Mouse (Mus musculus) neural tube, embryonic 13.5 days (tissue): Measurements from ENCODE around the gene Cnpy2. TPM values are rescaled to one million over a fixed set of nuclear protein-coding genes. Genes with fewer than 3 reads are reported as not detected.

Source experiments
- ATAC-seq: fragments of 200-750 bp; cut with Nextera tagmentation; 2 replicates; pipeline ENCODE4 v1.8.0; 2017; ENCODE audit warnings: low read depth, mild to moderate bottlenecking, moderate TSS enrichment, moderate library complexity
- H3K27ac ChIP-seq: fragments of 300-500 bp; sonication (generic); replicated peaks from 2 replicates; pipeline ENCODE4 v1.5.1; 2015; ENCODE audit warnings: moderate library complexity, mild to moderate bottlenecking, inconsistent platforms
- H3K27me3 ChIP-seq: fragments of 300-500 bp; sonication (generic); 2 replicates; pipeline ENCODE4 v1.6.1; 2015; ENCODE audit warnings: mild to moderate bottlenecking, inconsistent platforms
- H3K36me3 ChIP-seq: fragments of 300-500 bp; sonication (generic); 2 replicates; pipeline ENCODE4 v1.6.1; 2015; ENCODE audit warnings: mild to moderate bottlenecking, inconsistent platforms
- H3K4me1 ChIP-seq: fragments of 300-500 bp; sonication (generic); replicated peaks from 2 replicates; pipeline ENCODE4 v1.6.1; 2015; ENCODE audit warnings: inconsistent platforms
- H3K4me2 ChIP-seq: fragments of 300-500 bp; sonication (generic); 2 replicates; pipeline ENCODE4 v1.6.1; 2015; ENCODE audit warnings: inconsistent platforms, mild to moderate bottlenecking, moderate library complexity
- H3K4me3 ChIP-seq: fragments of 300-500 bp; sonication (generic); 2 replicates; pipeline ENCODE4 v1.5.1; 2015; ENCODE audit warnings: mild to moderate bottlenecking, inconsistent platforms
- H3K9ac ChIP-seq: fragments of 300-500 bp; sonication (generic); 2 replicates; pipeline ENCODE4 v1.6.1; 2015; ENCODE audit warnings: moderate library complexity, mild to moderate bottlenecking, inconsistent platforms
- H3K9me3 ChIP-seq: fragments of 300-500 bp; sonication (generic); 2 replicates; pipeline ENCODE4 v1.6.1; 2016; ENCODE audit warnings: inconsistent platforms
- WGBS: fragments of 180-500 bp; shearing (Covaris S2); methylation state at CpG from one replicate; pipeline ENCODE4 v1.1.7; 2015; 5-methylcytosine and 5-hydroxymethylcytosine counted together
- polyA plus RNA-seq: library from polyadenylated mRNA; unstranded; fragments of >200 nt; fragmentation: Nextera tagmentation; extraction: Ambion mirVana; gene quantifications from 2 replicates; pipeline ENCODE4 v1.2.1, GENCODE M21; 2015

Cnpy2 gene
- polyA plus RNA-seq, 1 experiment from 2014 or later = 221 TPM

- 83% methylated on average over 5 of the region's 5 CpGs for WGBS
- ATAC-seq = no peak
- no peak overlapping the region for H3K4me3 ChIP-seq
- no peak overlapping the region for H3K27ac ChIP-seq
- peaks cover 25% of the 10 kb centered on the region for H3K4me1 ChIP-seq
- no peaks in the 10 kb centered on the region for H3K36me3 ChIP-seq
- H3K9me3 ChIP-seq = no peaks in the 10 kb centered on the region
- H3K4me2 ChIP-seq = no peak overlapping the region
- H3K27me3 ChIP-seq = no peaks in the 10 kb centered on the region
- no peak overlapping the region for H3K9ac ChIP-seq
Measured at GRCm38 (mm10) chr10:128372142-128372541, 49.9 kb downstream of the Cnpy2 start.

GRCm38 (mm10) chr10:128372989-128373748, 50.9 kb downstream of the Cnpy2 start:
- Histone ChIP-seq H3K9me3 (no peaks in the 10 kb centered on the region), H3K27me3 (no peaks in the 10 kb centered on the region), H3K27ac (no peak overlapping the region), H3K36me3 (0 out of 2 replicates have a peak, but pooled peaks cover under 1% of the 10 kb centered on the region), H3K4me2 (no peak overlapping the region), H3K4me3 (no peak overlapping the region), H3K9ac (no peak overlapping the region), H3K4me1 (peaks cover 19% of the 10 kb centered on the region)
- WGBS = 78% methylated on average over 6 of the region's 6 CpGs
- ATAC-seq = no peak

GRCm38 (mm10) chr10:128374393-128374792, 52.1 kb downstream of the Cnpy2 start:
- Histone ChIP-seq H3K4me3 (no peak overlapping the region), H3K9me3 (no peaks in the 10 kb centered on the region), H3K36me3 (peaks cover 13% of the 10 kb centered on the region), H3K27me3 (no peaks in the 10 kb centered on the region), H3K4me1 (peaks cover 28% of the 10 kb centered on the region), H3K9ac (no peak overlapping the region), H3K4me2 (no peak overlapping the region), H3K27ac (no peak overlapping the region)
- 77% methylated on average over 6 of the region's 6 CpGs for WGBS
- no peak for ATAC-seq

- Histone ChIP-seq H3K4me3 (peak overlapping the region; percentile 96), H3K9ac (peak overlapping the region; percentile 100), H3K4me2 (peak overlapping the region; percentile 79), H3K36me3 (peaks cover 30% of the 10 kb centered on the region), H3K27me3 (no peaks in the 10 kb centered on the region), H3K4me1 (peaks cover 27% of the 10 kb centered on the region), H3K9me3 (no peaks in the 10 kb centered on the region), H3K27ac (peak overlapping the region; percentile 98)
- 42% methylated on average over 4 of the region's 4 CpGs for WGBS
- ATAC-seq = no peak
Measured at GRCm38 (mm10) chr10:128376099-128376454, 53.8 kb downstream of the Cnpy2 start.

- Histone ChIP-seq H3K4me3 (peak within 1 kb of the TSS; percentile 96), H3K4me2 (peak within 1 kb of the TSS; percentile 79), H3K27ac (peak within 1 kb of the TSS; percentile 98), H3K36me3 (peaks cover 34% of the 10 kb centered on the region), H3K4me1 (peaks cover 27% of the 10 kb centered on the region), H3K9ac (peak within 1 kb of the TSS; percentile 100), H3K27me3 (no peaks in the 10 kb centered on the region), H3K9me3 (no peaks in the 10 kb centered on the region)
- ATAC-seq = peak; percentile 92
- under 1% methylated on average over 64 of the region's 73 CpGs for WGBS
Measured at GRCm38 (mm10) chr10:128376455-128377211, 54.4 kb downstream of the Cnpy2 start, which contains the start of gene Ankrd52. Ankrd52 (plus strand) TSS chr10:128377115.

Other genes starting within 250 kb of the Cnpy2 start
- gene Atp5b, start 239.2 kb upstream of the Cnpy2 start, polyA plus RNA-seq = 2,119 and 2,171 TPM in 2 replicates
- 10.9 and 12.2 TPM in 2 replicates for gene Baz2a, start 230.9 kb upstream of the Cnpy2 start, polyA plus RNA-seq
- 12.4 and 12.7 TPM in 2 replicates for gene Rbms2, start 142.2 kb upstream of the Cnpy2 start, polyA plus RNA-seq
- 1.1 and 1.7 TPM in 2 replicates for gene Gls2, start 128.0 kb upstream of the Cnpy2 start, polyA plus RNA-seq
- 21.3 and 21.5 TPM in 2 replicates for gene Spryd4, start 110.7 kb upstream of the Cnpy2 start, polyA plus RNA-seq
- gene Mip, start 96.6 kb upstream of the Cnpy2 start, polyA plus RNA-seq = not detected in 2 replicates
- gene Timeless, start 90.4 kb upstream of the Cnpy2 start, polyA plus RNA-seq = 24.0 and 31.2 TPM in 2 replicates
- 0.17 and 0.32 TPM in 2 replicates for gene Apon, start 68.4 kb upstream of the Cnpy2 start, polyA plus RNA-seq
- not detected in 2 replicates for gene Apof, start 53.8 kb upstream of the Cnpy2 start, polyA plus RNA-seq
- 22.6 and 23.7 TPM in 2 replicates for gene Stat2, start 51.9 kb upstream of the Cnpy2 start, polyA plus RNA-seq
- 0.25 and 0.38 TPM in 2 replicates for gene Il23a, start 23.7 kb upstream of the Cnpy2 start, polyA plus RNA-seq
- gene Pan2, start 19.1 kb upstream of the Cnpy2 start, polyA plus RNA-seq = 22.2 and 24.3 TPM in 2 replicates
- 228 and 239 TPM in 2 replicates for gene Cs, start 15.3 kb downstream of the Cnpy2 start, polyA plus RNA-seq
- gene Coq10a, start 46.5 kb downstream of the Cnpy2 start, polyA plus RNA-seq = 34.9 and 41.0 TPM in 2 replicates
- 9.5 and 12.1 TPM in 2 replicates for gene Ankrd52, start 54.7 kb downstream of the Cnpy2 start, polyA plus RNA-seq
- not detected in 2 replicates for gene Slc39a5, start 78.8 kb downstream of the Cnpy2 start, polyA plus RNA-seq
- gene Nabp2, start 89.0 kb downstream of the Cnpy2 start, polyA plus RNA-seq = 124 and 129 TPM in 2 replicates
- 73.4 and 74.3 TPM in 2 replicates for gene Rnf41, start 89.2 kb downstream of the Cnpy2 start, polyA plus RNA-seq
- 176 and 184 TPM in 2 replicates for gene Smarcc2, start 136.8 kb downstream of the Cnpy2 start, polyA plus RNA-seq
- gene Myl6, start 171.7 kb downstream of the Cnpy2 start, polyA plus RNA-seq = 1,017 and 1,105 TPM in 2 replicates
- gene Myl6b, start 176.2 kb downstream of the Cnpy2 start, polyA plus RNA-seq = 4.1 and 5.0 TPM in 2 replicates
- 31.5 and 35.1 TPM in 2 replicates for gene Esyt1, start 203.4 kb downstream of the Cnpy2 start, polyA plus RNA-seq
- 19.4 and 19.9 TPM in 2 replicates for gene Zc3h10, start 225.3 kb downstream of the Cnpy2 start, polyA plus RNA-seq
- 2,522 and 2,730 TPM in 2 replicates for gene Rpl41, start 226.8 kb downstream of the Cnpy2 start, polyA plus RNA-seq
- 124 and 136 TPM in 2 replicates for gene Pa2g4, start 243.5 kb downstream of the Cnpy2 start, polyA plus RNA-seq